In genomic region chr2:167323116-167323515, GRCm38 (mm10) we compare ENCODE assay signal across 21 mouse cellular contexts. TPM values are rescaled to one million over a fixed set of nuclear protein-coding genes. Genes with fewer than 3 reads are reported as not detected.
DNase-seq lines count a peak whose midpoint lies in the region; ATAC-seq and TF ChIP-seq lines count a peak whose summit lies in the region.
"Had no signal": no experiment of that assay in that cellular context is flagged by ENCODE, and none has a peak within 500 bp of the region (broad histone marks: within the 10 kb centered on the region; RNA-seq: fewer than 3 reads in every experiment).

No protein-coding gene starts in this region.

- H3K27ac ChIP-seq in cerebellum, adult 2 months (ENCODE audit: insufficient read depth, low read length) = 0 out of 2 replicates have a peak overlapping the region, but pooled peaks have one; percentile 8
- 0 out of 2 replicates have a peak overlapping the region, but pooled peaks have one; percentile 13 for H3K27ac ChIP-seq in heart, postnatal 0 days (ENCODE audit: low read depth)
- no peak overlapping the region for H3K27ac ChIP-seq in heart, adult 2 months
- peak overlapping the region; percentile 37; the same call in 1 of the 2 replicates for H3K27ac ChIP-seq in layer of hippocampus, adult 2 months
- H3K27ac ChIP-seq: embryonic facial prominence, embryonic 13.5 days; forebrain, embryonic 12.5 days; hindbrain, embryonic 12.5 days had no signal

- no peak for DNase-seq in cerebellum, adult 2 months
- DNase-seq in heart, postnatal 0 days (ENCODE audit: low spot score) = no peak
- no peak for DNase-seq in heart, adult 2 months
- DNase-seq in layer of hippocampus, adult 2 months (ENCODE audit: low spot score in 2 of 2) = no peak
- no peak for DNase-seq in layer of hippocampus, postnatal 25 days (ENCODE audit: extremely low spot score in 1 of 2, low spot score in 1 of 2)
- peak; percentile 56 for DNase-seq in MN1 (ENCODE audit: low spot score)
- DNase-seq in left cerebral cortex, postnatal 4 days = no peak
- DNase-seq: adrenal gland, postnatal 14 days; B cell, adult 2 months; cerebellum, adult 8-10 months; cerebellum, postnatal 36 days; forebrain, postnatal 0 days; gastrocnemius, postnatal 14 days; heart, postnatal 36 days had no signal

- intact Hi-C loops in heart, adult 2 months (cut with DNase I) = no loop called here
- intact Hi-C loops in left cerebral cortex, postnatal 4 days (cut with DNase I) = no loop called here

- no peak for TF ChIP-seq EP300 in heart, postnatal 0 days (IDR thresholded peaks at IDR 0.05; ENCODE audit: low read depth)
- no peak for TF ChIP-seq EP300 in heart, adult 2 months (IDR thresholded peaks at IDR 0.05; ENCODE audit: insufficient read depth, low read depth, low read length)

- no peaks in the 10 kb centered on the region for H3K27me3 ChIP-seq in cerebellum, adult 2 months (ENCODE audit: control insufficient read depth, insufficient read depth, low read length)
- H3K27me3 ChIP-seq in heart, postnatal 0 days (ENCODE audit: control insufficient read depth, insufficient read depth, low read length) = no peaks in the 10 kb centered on the region
- H3K27me3 ChIP-seq in heart, adult 2 months (ENCODE audit: control insufficient read depth, insufficient read depth, low read length) = no peaks in the 10 kb centered on the region
- H3K27me3 ChIP-seq: embryonic facial prominence, embryonic 13.5 days; forebrain, embryonic 12.5 days; hindbrain, embryonic 12.5 days had no signal

- TF ChIP-seq CTCF in cerebellum, adult 2 months (IDR thresholded peaks at IDR 0.05; ENCODE audit: borderline replicate concordance, insufficient read depth, low read depth, low read length) = no peak
- TF ChIP-seq CTCF in heart, postnatal 0 days (IDR thresholded peaks at IDR 0.05; ENCODE audit: low read depth) = no peak
- no peak for TF ChIP-seq CTCF in heart, adult 2 months (IDR thresholded peaks at IDR 0.05)
- TF ChIP-seq CTCF in layer of hippocampus, adult 2 months (conservative IDR thresholded peaks at IDR 0.05) = no peak

- no peak overlapping the region for H3K4me3 ChIP-seq in cerebellum, adult 2 months (replicated peaks; ENCODE audit: insufficient read depth, low read depth, low read length)
- H3K4me3 ChIP-seq in heart, postnatal 0 days (ENCODE audit: low read depth, low read length) = no peak overlapping the region
- H3K4me3 ChIP-seq in heart, adult 2 months = no peak overlapping the region
- no peak overlapping the region for H3K4me3 ChIP-seq in layer of hippocampus, adult 2 months
- H3K4me3 ChIP-seq: embryonic facial prominence, embryonic 13.5 days; forebrain, embryonic 12.5 days; hindbrain, embryonic 12.5 days had no signal

- peaks cover 44% of the 10 kb centered on the region for H3K4me1 ChIP-seq in cerebellum, adult 2 months (ENCODE audit: control insufficient read depth, insufficient read depth, low read length)
- H3K4me1 ChIP-seq in heart, postnatal 0 days (ENCODE audit: control insufficient read depth, insufficient read depth) = 0 out of 2 replicates have a peak, but pooled peaks cover 4% of the 10 kb centered on the region
- peaks cover 16% of the 10 kb centered on the region for H3K4me1 ChIP-seq in heart, adult 2 months (ENCODE audit: control insufficient read depth, insufficient read depth, low read length)
- H3K4me1 ChIP-seq: embryonic facial prominence, embryonic 13.5 days had no signal

- no peak for TF ChIP-seq POLR2A in cerebellum, adult 2 months (IDR thresholded peaks at IDR 0.05; ENCODE audit: borderline replicate concordance, insufficient read depth, low read length)
- TF ChIP-seq POLR2A in heart, adult 2 months (IDR thresholded peaks at IDR 0.05; ENCODE audit: insufficient read depth, low read depth, low read length) = no peak

- H3K4me2 ChIP-seq in heart, postnatal 0 days (ENCODE audit: low read depth, low read length) = no peak overlapping the region
- H3K4me2 ChIP-seq: embryonic facial prominence, embryonic 13.5 days; forebrain, embryonic 12.5 days; hindbrain, embryonic 12.5 days had no signal

- peaks cover 4% of the 10 kb centered on the region for H3K79me2 ChIP-seq in heart, adult 2 months (replicated peaks; ENCODE audit: control insufficient read depth, insufficient read depth, low read length)

- no peak overlapping the region for H3K9ac ChIP-seq in heart, postnatal 0 days (replicated peaks; ENCODE audit: low read depth, low read length)
- H3K9ac ChIP-seq in heart, adult 2 months (ENCODE audit: low read depth, low read length) = no peak overlapping the region
- H3K9ac ChIP-seq: embryonic facial prominence, embryonic 13.5 days; forebrain, embryonic 12.5 days; forebrain, postnatal 0 days; hindbrain, embryonic 12.5 days had no signal

- H3K36me3 ChIP-seq in heart, postnatal 0 days (replicated peaks; ENCODE audit: control insufficient read depth, insufficient read depth, low read length) = no peaks in the 10 kb centered on the region
- no peaks in the 10 kb centered on the region for H3K36me3 ChIP-seq in heart, adult 2 months (ENCODE audit: control insufficient read depth, insufficient read depth, low read length)
- H3K36me3 ChIP-seq: embryonic facial prominence, embryonic 13.5 days; forebrain, embryonic 12.5 days; G1E; hindbrain, embryonic 12.5 days had no signal

- no peaks in the 10 kb centered on the region for H3K9me3 ChIP-seq in heart, postnatal 0 days (replicated peaks; ENCODE audit: control insufficient read depth, low read length)
- H3K9me3 ChIP-seq: embryonic facial prominence, embryonic 13.5 days; forebrain, embryonic 12.5 days; G1E; hindbrain, embryonic 12.5 days had no signal

- 40% methylated on average over 3 of the region's 3 CpGs for WGBS in cerebellum, adult 2 months
- 51% methylated on average over 3 of the region's 3 CpGs for WGBS in heart, postnatal 0 days
- 61% methylated on average over 3 of the region's 3 CpGs for WGBS in heart, adult 2 months

- ATAC-seq in cerebellum, adult (ENCODE audit: insufficient number of reproducible peaks, low FRiP score, low TSS enrichment) = no peak
- no peak for ATAC-seq in heart, postnatal 0 days (ENCODE audit: insufficient read depth, low read depth)
- ATAC-seq: CD4-positive, CD25-positive, alpha-beta regulatory T cell, adult 4 months; forebrain, postnatal 0 days; intestine, embryonic 16.5 days had no signal

RNA-seq across cellular contexts. Expression of gene B4galt5, which starts 25.9 kb away (rescaled TPM):
- polyA plus RNA-seq in cerebellum, adult 2 months (2012; rRNA removed) = 53.5 and 59.4 TPM in 2 replicates
- total RNA-seq in heart, postnatal 0 days (2014; rRNA removed; ENCODE audit: low replicate concordance) = 24.2 and 30.1 TPM in 2 replicates
- polyA plus RNA-seq in heart, postnatal 0 days (2015; fragmentation: Nextera tagmentation; extraction: Ambion mirVana) = 6.5 and 7.5 TPM in 2 replicates
- 10 to 100 TPM; 14.1 to 17.0 TPM for total RNA-seq in heart, adult 2 months (2021)
- polyA plus RNA-seq in heart, adult 2 months (2012; rRNA removed) = 9.4 and 9.8 TPM in 2 replicates
- total RNA-seq in layer of hippocampus, adult 2 months (2021) = 10 to 100 TPM; 38.1 to 43.9 TPM
- 10 to 100 TPM; 45.5 to 53.0 TPM for total RNA-seq in layer of hippocampus, postnatal 25 days (2021)
- total RNA-seq in left cerebral cortex, postnatal 4 days (2021) = 10 to 100 TPM; 77.2 to 80.4 TPM
